Mouse (Mus musculus): ENCODE data around the gene Rnf144a. TPM values are rescaled to one million over a fixed set of nuclear protein-coding genes. Genes with fewer than 3 reads are reported as not detected.
"Not testable (repeated sequence)": the region's sequence is repeated elsewhere in the genome, so short reads cannot be mapped to it uniquely, and the experiment has no call there.

Rnf144a gene
- polyA plus RNA-seq, 1 experiment from 2014 or later, result 3.1 TPM

DNA sequence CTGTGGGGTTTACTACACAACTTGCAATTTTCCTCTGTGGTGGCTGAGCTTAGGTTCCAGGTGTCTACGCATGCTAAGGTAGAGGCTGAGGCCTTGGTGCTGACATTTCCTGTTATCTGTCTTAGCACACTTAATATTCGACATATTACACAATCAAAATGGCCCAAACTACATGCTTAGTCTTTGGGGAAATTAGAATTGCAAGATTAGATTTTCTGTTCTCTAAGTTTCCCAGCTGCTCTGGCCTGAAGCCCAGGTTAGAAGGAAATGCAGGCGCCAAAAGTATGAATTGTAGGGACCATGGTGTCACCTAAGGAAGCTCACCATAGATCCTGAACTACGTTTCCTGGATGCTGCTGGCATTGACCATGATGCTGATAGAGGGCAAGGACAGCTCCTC lies 21.3 kb upstream of the Rnf144a start:
- Histone ChIP-seq H3K27me3 (replicated peaks) (no peaks in the 10 kb centered on the region), H3K4me1 (no peaks in the 10 kb centered on the region), H3K27ac (no peak overlapping the region), H3K9me3 (replicated peaks) (no peaks in the 10 kb centered on the region), H3K36me3 (no peaks in the 10 kb centered on the region), H3K9ac (no peak overlapping the region), H3K4me2 (no peak overlapping the region), H3K4me3 (no peak overlapping the region)
- ATAC-seq, result no peak
- WGBS (ENCODE audit: insufficient replicate concordance), result 61% methylated on average over 4 of the region's 4 CpGs

DNA sequence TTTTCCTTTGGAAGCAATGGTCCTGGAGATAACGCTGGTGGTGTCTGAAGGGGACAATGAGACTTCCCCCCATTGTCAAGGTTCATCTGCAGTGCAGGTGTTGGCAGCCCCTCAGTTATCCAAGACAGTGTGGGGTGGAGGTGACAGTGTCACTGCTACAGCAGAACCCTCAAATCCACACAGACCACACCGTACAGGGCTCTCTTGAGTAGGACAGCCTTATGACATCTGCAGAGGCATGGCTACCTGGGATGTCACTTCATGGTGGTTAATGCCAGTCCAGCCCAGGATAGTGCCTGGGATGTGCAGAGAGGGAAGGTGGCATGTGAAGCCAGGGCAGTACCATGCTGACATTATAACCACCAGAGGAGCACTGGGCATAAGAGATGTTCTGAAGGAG lies 13.7 kb upstream of the Rnf144a start:
- not testable (repeated sequence) for H3K9me3 ChIP-seq (replicated peaks); H3K27ac ChIP-seq; H3K4me1 ChIP-seq; H3K27me3 ChIP-seq (replicated peaks); H3K4me2 ChIP-seq; H3K36me3 ChIP-seq; H3K4me3 ChIP-seq; H3K9ac ChIP-seq; ATAC-seq
- WGBS (ENCODE audit: insufficient replicate concordance), result 49% methylated on average over 2 of the region's 2 CpGs

DNA sequence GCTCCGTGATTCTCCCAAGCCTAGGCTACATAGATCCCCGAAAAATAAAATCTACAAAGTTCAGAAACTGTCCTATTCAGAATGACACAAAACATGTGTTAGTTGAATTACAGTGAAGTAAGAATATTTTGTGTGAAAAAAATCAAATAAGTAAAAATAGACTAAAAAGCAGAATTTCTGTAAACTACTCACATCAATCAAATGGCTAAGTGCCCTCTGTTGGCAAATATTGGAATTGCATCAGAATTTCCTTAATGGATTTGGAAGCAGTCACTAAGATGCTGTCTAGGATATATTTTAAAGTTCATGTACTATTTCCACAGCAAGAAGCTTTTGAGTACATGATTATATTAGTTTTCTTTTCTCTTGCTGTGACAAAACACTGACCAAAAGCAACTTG lies 9.8 kb upstream of the Rnf144a start:
- H3K9me3 ChIP-seq (replicated peaks), result no peaks in the 10 kb centered on the region
- 84% methylated on average over 2 of the region's 2 CpGs for WGBS (ENCODE audit: insufficient replicate concordance)
- no peak overlapping the region for H3K4me3 ChIP-seq
- no peak overlapping the region for H3K27ac ChIP-seq
- ATAC-seq, result no peak
- H3K4me2 ChIP-seq, result no peak overlapping the region
- no peak overlapping the region for H3K9ac ChIP-seq
- H3K36me3 ChIP-seq, result no peaks in the 10 kb centered on the region
- no peaks in the 10 kb centered on the region for H3K27me3 ChIP-seq (replicated peaks)
- H3K4me1 ChIP-seq, result no peaks in the 10 kb centered on the region

- 37% methylated on average over 4 of the region's 4 CpGs for WGBS (ENCODE audit: insufficient replicate concordance)
- ATAC-seq, result no peak
- Histone ChIP-seq H3K9me3 (replicated peaks) (no peaks in the 10 kb centered on the region), H3K36me3 (no peaks in the 10 kb centered on the region), H3K27me3 (replicated peaks) (peaks cover 20% of the 10 kb centered on the region), H3K4me3 (no peak overlapping the region), H3K27ac (no peak overlapping the region), H3K9ac (no peak overlapping the region), H3K4me2 (no peak overlapping the region), H3K4me1 (no peaks in the 10 kb centered on the region)
These were observed 3.3 kb upstream of the Rnf144a start for GRCm38 (mm10) chr12:26418322-26418721.

GRCm38 (mm10) chr12:26416636-26417295 lies 1.7 kb upstream of the Rnf144a start:
- WGBS (ENCODE audit: insufficient replicate concordance), result 64% methylated on average over 7 of the region's 7 CpGs
- Histone ChIP-seq H3K4me2 (no peak overlapping the region), H3K4me1 (no peaks in the 10 kb centered on the region), H3K27me3 (replicated peaks) (peaks cover 33% of the 10 kb centered on the region), H3K27ac (no peak overlapping the region), H3K4me3 (no peak overlapping the region), H3K36me3 (no peaks in the 10 kb centered on the region), H3K9ac (no peak overlapping the region), H3K9me3 (replicated peaks) (no peaks in the 10 kb centered on the region)
- no peak for ATAC-seq

- Histone ChIP-seq H3K36me3 (no peaks in the 10 kb centered on the region), H3K27me3 (replicated peaks) (peaks cover 33% of the 10 kb centered on the region), H3K4me3 (peak overlapping the region; percentile 68), H3K9me3 (replicated peaks) (no peaks in the 10 kb centered on the region), H3K4me1 (0 out of 2 replicates have a peak, but pooled peaks cover 6% of the 10 kb centered on the region), H3K4me2 (peak overlapping the region; percentile 88), H3K27ac (no peak overlapping the region), H3K9ac (peak overlapping the region; percentile 64)
- peak; percentile 43 for ATAC-seq
- WGBS (ENCODE audit: insufficient replicate concordance), result under 1% methylated on average over 64 of the region's 64 CpGs
These were observed 477 bp downstream of the Rnf144a start for GRCm38 (mm10) chr12:26414451-26415103.

DNA sequence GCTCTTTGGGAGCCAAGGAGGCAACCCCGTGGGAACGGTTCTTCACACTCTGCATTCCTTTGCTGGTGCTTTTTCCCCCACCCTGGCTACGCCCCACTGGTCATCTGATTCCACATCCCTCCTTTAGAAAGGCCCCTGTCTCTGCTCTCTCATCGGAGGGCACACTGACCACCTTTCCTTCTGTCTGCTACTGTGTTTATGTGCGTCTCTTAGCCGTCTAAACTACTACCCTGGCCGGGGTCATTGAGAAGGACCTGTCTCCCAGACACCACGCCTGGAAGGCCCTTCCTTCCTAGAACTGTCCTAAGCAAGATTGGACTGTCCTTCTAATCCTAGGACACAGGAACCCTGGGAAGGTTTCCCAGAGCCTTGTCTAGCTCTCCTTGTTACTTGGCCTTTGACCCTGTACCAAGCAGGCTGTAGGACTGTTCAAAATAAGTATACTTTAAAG lies 1.1 kb downstream of the Rnf144a start:
- 41% methylated on average over 8 of the region's 8 CpGs for WGBS (ENCODE audit: insufficient replicate concordance)
- Histone ChIP-seq H3K9ac (no peak overlapping the region), H3K27me3 (replicated peaks) (peaks cover 33% of the 10 kb centered on the region), H3K4me1 (0 out of 2 replicates have a peak, but pooled peaks cover 6% of the 10 kb centered on the region), H3K9me3 (replicated peaks) (no peaks in the 10 kb centered on the region), H3K4me2 (peak overlapping the region; percentile 88), H3K4me3 (peak overlapping the region; percentile 68), H3K36me3 (no peaks in the 10 kb centered on the region), H3K27ac (no peak overlapping the region)
- ATAC-seq, result no peak

DNA sequence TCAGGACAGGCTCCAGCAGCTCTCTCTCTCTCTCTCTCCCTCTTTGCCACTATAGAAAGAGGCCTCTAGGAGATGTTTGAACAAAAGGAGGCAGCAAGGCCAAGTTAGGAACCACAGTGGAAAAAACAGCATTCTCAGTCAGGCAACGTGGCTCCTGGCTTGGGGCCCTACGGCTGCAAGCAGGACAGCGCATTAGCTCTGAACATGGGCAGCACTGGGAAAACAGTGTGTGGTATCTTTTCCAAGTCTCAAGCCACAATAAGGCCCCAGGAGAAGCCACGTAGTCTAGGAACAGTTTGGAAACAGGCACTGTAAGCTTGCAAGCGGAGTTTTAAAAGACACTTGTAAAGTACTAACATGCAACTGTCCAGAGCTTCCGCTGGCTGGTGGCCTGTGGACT lies 2.3 kb downstream of the Rnf144a start:
- Histone ChIP-seq H3K27ac (no peak overlapping the region), H3K4me3 (no peak overlapping the region), H3K4me2 (no peak overlapping the region), H3K27me3 (replicated peaks) (peaks cover 33% of the 10 kb centered on the region), H3K9ac (no peak overlapping the region), H3K4me1 (0 out of 2 replicates have a peak, but pooled peaks cover 6% of the 10 kb centered on the region), H3K36me3 (no peaks in the 10 kb centered on the region), H3K9me3 (replicated peaks) (no peaks in the 10 kb centered on the region)
- ATAC-seq, result no peak
- WGBS (ENCODE audit: insufficient replicate concordance), result 77% methylated on average over 6 of the region's 6 CpGs

- Histone ChIP-seq H3K27ac (no peak overlapping the region), H3K36me3 (no peaks in the 10 kb centered on the region), H3K9ac (no peak overlapping the region), H3K4me3 (no peak overlapping the region), H3K4me2 (no peak overlapping the region), H3K4me1 (0 out of 2 replicates have a peak, but pooled peaks cover 6% of the 10 kb centered on the region), H3K27me3 (replicated peaks) (peaks cover 33% of the 10 kb centered on the region), H3K9me3 (replicated peaks) (no peaks in the 10 kb centered on the region)
- no peak for ATAC-seq
- 72% methylated on average over 10 of the region's 10 CpGs for WGBS (ENCODE audit: insufficient replicate concordance)
These were observed 3.1 kb downstream of the Rnf144a start for GRCm38 (mm10) chr12:26411841-26412450.

DNA sequence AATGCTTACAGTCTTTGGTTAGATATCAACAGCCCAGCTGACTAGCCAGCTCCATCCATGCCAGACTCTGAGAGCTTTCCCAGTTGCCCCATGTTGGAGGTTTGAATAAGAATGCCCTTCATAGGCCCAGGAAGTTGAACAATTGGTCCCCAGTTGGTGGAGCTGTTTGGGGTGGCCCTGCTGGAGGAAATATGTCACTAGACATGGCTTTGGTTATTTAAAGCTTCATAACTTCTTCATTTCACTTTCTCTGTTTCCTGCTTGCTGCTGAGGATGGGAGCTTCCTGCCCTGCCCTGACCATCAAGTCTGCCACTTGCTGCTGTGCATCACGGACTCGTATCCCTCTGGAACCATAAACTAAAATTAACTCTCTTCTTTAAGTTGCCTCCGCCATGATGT lies 4.6 kb downstream of the Rnf144a start:
- peaks cover 15% of the 10 kb centered on the region for H3K4me1 ChIP-seq
- H3K27ac ChIP-seq, result no peak overlapping the region
- no peak overlapping the region for H3K4me3 ChIP-seq
- no peak for ATAC-seq
- peaks cover 33% of the 10 kb centered on the region for H3K27me3 ChIP-seq (replicated peaks)
- H3K9ac ChIP-seq, result no peak overlapping the region
- H3K9me3 ChIP-seq (replicated peaks), result no peaks in the 10 kb centered on the region
- H3K4me2 ChIP-seq, result no peak overlapping the region
- H3K36me3 ChIP-seq, result no peaks in the 10 kb centered on the region
- 62% methylated on average over 3 of the region's 3 CpGs for WGBS (ENCODE audit: insufficient replicate concordance)

GRCm38 (mm10) chr12:26408707-26409106 lies 6.3 kb downstream of the Rnf144a start:
- Histone ChIP-seq H3K27me3 (replicated peaks) (peaks cover 17% of the 10 kb centered on the region), H3K4me1 (peaks cover 23% of the 10 kb centered on the region), H3K9me3 (replicated peaks) (no peaks in the 10 kb centered on the region), H3K4me3 (no peak overlapping the region), H3K27ac (no peak overlapping the region), H3K4me2 (no peak overlapping the region), H3K36me3 (no peaks in the 10 kb centered on the region), H3K9ac (no peak overlapping the region)
- no peak for ATAC-seq
- 68% methylated on average over 9 of the region's 9 CpGs for WGBS (ENCODE audit: insufficient replicate concordance)
